Mouse (Mus musculus) heart, adult 18-20 months (tissue): ENCODE data around the gene Adk. TPM values are rescaled to one million over a fixed set of nuclear protein-coding genes. Genes with fewer than 3 reads are reported as not detected.
"Not testable (repeated sequence)": the region's sequence is repeated elsewhere in the genome, so short reads cannot be mapped to it uniquely, and the experiment has no call there.

Experiments
- DNase-seq, 2 experiments: peaks; one replicate each; pipeline ENCODE4 v3.0.0; 2021 to 2022; ENCODE audit warnings: mixed read lengths in 1 of 2
- total RNA-seq, 2 experiments: library from RNA; stranded (reverse); gene quantifications; 2 replicates each; pipeline ENCODE4 v1.2.3; 2021

The Adk gene
- total RNA-seq, 2 experiments from 2014 or later, result 228 to 242 TPM

GRCm38 (mm10) chr14:21064321-21064720 lies 11.9 kb downstream of the Adk start:
- no peak for DNase-seq

GRCm38 (mm10) chr14:21065490-21066162 lies 13.3 kb downstream of the Adk start:
- DNase-seq, result no peak

DNA sequence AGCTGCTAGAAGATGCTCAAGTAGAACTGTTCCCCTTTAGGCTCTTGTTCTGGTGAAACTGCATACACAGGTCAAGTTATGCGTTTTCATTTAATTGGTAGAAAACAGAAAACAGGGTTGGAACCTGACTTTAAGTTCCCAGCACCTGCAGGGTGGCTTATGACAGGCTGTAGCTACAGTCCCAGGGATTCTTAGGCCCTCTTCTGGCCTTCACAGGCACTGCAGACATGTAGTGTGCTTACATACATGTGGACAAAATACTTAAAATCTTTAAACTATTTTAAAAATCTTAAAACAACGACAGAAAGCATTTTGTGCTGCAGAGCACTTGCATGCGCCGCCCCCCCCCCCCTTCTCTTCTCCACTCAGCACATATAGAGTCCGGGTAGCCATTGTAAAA lies 17.2 kb downstream of the Adk start:
- no peak for DNase-seq

DNA sequence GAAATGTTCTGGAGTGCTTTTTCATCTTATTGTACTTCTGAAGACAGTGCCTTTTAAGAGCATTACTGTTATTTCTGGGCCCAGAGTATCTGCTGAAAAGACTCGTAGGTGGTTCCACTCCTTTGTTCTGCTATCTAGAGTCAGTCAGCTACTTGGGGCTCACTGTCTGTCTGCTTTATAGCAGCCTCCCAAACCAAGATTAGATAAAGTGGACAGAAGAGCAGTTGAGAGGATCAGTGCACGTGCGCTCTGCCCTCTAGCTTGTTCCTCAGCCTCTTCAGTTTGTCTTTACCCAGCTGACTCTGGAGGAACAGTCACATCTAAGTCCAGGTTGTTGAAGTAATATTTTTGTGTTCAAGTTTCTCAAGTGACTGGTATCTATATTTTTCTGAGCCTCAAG lies 21.6 kb downstream of the Adk start:
- no peak for DNase-seq

DNA sequence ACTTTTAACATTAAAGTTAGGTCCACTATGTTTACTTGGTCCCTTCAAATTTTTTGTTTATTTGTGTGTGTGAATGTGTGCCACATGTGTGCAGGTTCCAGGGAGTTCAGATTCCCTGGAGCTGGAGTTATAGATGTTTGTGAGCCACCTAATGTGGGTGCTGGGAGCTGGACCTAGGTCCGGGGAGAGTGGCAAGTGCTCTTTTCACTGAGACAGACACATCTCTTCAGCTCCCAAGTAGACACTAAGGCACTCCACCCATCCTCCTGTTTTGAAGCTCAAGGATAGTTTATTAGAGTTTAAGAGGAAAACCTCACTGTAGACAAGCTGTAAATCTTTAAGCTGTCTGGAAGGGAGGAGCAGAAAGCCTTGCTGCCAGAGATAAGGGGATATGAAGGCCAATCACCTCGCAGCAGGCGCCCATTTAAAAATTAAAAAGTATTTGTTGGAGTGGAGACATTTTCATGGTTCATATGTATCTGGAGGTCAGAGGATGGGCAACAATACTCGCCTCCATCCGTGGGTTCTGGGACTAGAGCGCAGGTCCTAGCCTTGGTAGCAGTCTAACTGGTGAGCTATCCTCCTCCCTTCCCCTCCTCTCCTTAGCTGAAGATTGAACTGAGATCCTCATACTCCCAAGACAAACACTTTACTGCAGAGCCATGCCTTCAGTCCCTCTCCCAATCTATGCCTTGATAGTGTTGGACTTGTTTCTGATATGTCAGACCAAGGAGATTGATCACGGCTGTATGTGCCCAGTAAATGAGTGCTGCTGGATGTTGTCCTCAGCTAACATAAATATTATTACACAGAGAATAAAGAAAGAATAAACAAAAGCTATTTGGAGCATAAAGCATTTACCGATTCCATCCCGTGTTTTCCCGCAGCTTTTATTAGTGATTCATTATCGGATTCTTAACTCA lies 22.3 kb downstream of the Adk start:
- no peak for DNase-seq

GRCm38 (mm10) chr14:21075751-21076500 lies 23.6 kb downstream of the Adk start:
- DNase-seq, result peak; percentile 91 to 94

GRCm38 (mm10) chr14:21076501-21077194 lies 24.3 kb downstream of the Adk start:
- peak in 1 of 2 experiments; percentile 45 for DNase-seq

DNA sequence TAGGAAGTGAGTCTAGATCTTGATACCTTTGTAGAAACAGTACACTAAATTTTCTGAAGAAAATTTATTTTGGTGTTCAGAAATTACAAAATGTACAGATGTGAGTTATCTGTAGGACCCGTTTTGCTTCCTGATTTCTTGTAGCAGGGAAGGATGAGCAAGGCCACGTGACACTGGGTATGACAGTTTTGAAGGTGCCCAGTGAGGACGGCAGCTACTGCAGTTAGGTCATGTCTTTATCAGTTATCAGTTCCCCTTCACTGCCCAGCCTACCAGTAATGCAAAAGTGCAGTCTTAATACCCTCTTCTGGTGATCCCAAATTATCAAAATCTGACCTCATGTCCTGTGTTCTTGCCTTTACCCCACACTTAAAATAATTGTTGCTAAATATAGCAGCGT lies 25.6 kb downstream of the Adk start:
- DNase-seq, result no peak

- DNase-seq, result no peak
Measured at GRCm38 (mm10) chr14:21078511-21078910, 26.1 kb downstream of the Adk start.

DNA sequence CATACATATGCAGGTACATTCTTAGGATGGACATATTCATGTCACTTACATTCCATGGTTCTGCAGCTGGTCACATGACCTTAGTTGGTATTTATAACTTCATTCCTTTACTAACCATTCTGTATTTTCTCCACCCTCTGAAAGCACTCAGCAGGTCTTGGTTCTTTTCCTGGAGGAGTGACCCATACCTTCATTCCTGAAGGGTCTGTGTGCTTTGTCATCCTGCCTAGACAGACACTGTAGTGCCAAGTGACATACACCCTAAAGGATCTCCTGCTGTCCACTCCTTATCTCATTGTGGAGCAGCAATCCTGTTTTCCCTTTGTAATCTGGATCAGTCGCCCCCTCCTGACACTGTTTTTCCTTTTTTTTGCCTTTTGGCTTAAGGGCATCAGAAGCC lies 30.4 kb downstream of the Adk start:
- no peak for DNase-seq

DNA sequence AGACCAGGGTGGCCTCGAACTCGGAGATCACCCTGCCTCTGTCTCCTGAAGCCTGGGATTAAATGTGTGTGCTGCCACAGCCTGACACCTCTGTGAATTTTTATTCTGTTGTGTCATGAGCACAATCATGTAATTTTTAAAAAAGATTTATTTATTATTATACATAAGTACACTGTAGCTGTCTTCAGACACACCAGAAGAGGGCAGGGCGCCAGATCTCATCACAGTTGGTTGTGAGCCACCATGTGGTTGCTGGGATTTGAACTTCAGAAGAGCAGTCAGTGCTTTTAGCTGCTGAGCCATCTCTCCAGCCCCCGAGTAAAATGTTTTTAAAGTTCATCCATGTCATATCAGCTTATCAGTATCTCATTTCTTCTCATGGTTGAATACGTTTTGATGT lies 33.3 kb downstream of the Adk start:
- DNase-seq, result no peak

GRCm38 (mm10) chr14:21086106-21086505 lies 33.7 kb downstream of the Adk start:
- no peak for DNase-seq

- DNase-seq, result no peak
Measured at GRCm38 (mm10) chr14:21086827-21087351, 34.5 kb downstream of the Adk start.

GRCm38 (mm10) chr14:21087390-21088060 lies 35.2 kb downstream of the Adk start:
- DNase-seq, result no peak

DNA sequence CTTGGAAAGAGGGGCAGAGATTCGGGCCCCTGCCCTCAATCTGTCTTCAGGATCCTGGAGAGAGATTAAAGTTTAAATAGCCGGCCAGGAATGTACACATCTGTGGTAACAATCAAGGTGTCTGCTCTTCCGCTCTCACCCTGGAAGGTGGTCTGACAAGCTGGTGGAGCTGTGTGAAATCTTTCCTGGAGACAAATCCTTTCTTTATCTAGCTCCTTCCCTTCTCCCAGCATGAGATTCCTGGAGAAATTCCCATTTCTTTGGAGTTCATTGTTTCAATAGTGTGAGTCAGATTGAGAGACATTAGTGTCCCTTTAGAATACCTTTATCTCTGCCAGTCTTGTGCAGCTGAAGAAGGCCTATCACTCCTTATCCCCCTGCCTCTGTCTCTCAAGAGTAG lies 36.4 kb downstream of the Adk start:
- DNase-seq, result no peak

GRCm38 (mm10) chr14:21090400-21090799 lies 38.0 kb downstream of the Adk start:
- no peak for DNase-seq

GRCm38 (mm10) chr14:21090930-21091486 lies 38.6 kb downstream of the Adk start:
- no peak for DNase-seq

DNA sequence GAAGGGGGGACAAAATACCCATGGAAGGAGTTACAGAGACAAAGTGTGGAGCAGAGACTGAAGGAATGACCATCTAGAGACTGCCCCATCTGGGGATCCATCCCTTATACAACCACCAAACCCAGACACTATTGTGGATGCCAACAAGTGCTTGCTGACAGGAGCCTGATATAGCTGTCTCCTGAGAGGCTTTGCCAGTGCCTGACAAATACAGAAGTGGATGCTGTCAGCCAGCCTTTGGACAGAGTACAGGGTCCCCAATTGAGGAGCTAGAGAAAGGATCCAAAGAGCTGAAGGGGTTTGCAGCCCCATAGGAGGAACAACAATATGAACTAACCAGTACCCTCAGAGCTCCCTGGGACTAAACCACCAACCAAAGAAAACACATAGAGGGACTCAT lies 41.8 kb downstream of the Adk start:
- not testable (repeated sequence) for DNase-seq

DNA sequence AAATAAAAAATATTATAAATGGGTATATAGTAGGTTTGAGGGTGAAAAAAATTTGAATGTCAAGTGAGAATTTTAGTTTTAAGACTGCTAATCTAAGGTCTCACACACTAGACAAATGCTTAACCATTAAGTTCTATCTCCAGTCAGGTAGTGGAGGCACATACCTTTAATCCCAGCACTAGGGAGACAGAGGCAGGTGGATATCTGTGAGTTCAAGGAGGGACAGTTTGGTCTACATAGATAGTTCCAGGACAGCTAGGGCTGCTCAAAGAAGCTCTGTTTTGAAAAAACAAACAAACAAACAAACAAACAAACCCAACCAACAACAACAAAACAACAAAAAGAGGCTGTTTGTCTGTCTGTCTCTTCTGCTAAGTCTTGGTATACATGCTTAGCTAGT lies 43.9 kb downstream of the Adk start:
- no peak for DNase-seq

GRCm38 (mm10) chr14:21096689-21097088 lies 44.3 kb downstream of the Adk start:
- DNase-seq, result no peak

- no peak for DNase-seq
Measured at GRCm38 (mm10) chr14:21099371-21099770, 47.0 kb downstream of the Adk start.
